Mouse (Mus musculus): ENCODE results near the gene Arf3. TPM values are rescaled to one million over a fixed set of nuclear protein-coding genes. Genes with fewer than 3 reads are reported as not detected.
A peak's percentile ranks its signal among the peaks of the same experiment; 100 is the strongest.

Arf3 gene
- total and polyA plus RNA-seq, 2 experiments from 2014 or later: 93.8 to 144 TPM

DNA sequence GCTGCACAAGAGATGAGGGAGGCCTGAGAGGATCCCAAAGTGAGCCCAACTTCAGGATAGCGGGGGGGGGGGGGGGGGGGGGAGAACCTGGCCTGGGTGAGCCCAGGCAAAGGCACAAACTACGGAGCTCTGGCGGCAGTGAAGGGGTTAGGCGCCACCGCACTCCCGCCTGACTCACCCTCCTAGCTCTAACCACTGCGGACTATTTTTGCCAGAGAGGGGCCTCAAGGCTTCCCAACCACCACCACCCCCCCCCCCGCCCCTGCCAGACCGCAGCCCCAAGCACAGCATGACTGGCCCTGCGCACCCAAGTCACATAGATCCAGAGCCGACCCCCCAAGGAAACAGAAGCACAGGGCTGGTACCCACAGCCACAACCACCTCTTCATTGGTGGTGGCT lies 15.8 kb upstream of the Arf3 start:
- Histone ChIP-seq H3K4me1 (ENCODE audit: insufficient read depth, low read length) (peaks cover 3% of the 10 kb centered on the region; the same call in 1 of the 2 replicates), H3K27me3 (ENCODE audit: insufficient read depth, low read length) (peaks cover 79% of the 10 kb centered on the region), H3K4me3 (ENCODE audit: low read depth, low read length) (no peak overlapping the region), H3K27ac (ENCODE audit: low read depth, low read length) (no peak overlapping the region), H3K9me3 (ENCODE audit: low read length) (no peaks in the 10 kb centered on the region), H3K9ac (replicated peaks; ENCODE audit: low read length, poor library complexity, severe bottlenecking) (no peak overlapping the region), H3K4me2 (ENCODE audit: low read depth, low read length, poor library complexity, severe bottlenecking) (no peak overlapping the region), H3K36me3 (ENCODE audit: insufficient read depth, low read length) (no peaks in the 10 kb centered on the region)
- WGBS: 3% methylated on average over 10 of the region's 11 CpGs
- ATAC-seq (ENCODE audit: low FRiP score) (no peak), DNase-seq (ENCODE audit: low spot score) (no peak)
- no peak for TF ChIP-seq CTCF (IDR thresholded peaks at IDR 0.05)

DNA sequence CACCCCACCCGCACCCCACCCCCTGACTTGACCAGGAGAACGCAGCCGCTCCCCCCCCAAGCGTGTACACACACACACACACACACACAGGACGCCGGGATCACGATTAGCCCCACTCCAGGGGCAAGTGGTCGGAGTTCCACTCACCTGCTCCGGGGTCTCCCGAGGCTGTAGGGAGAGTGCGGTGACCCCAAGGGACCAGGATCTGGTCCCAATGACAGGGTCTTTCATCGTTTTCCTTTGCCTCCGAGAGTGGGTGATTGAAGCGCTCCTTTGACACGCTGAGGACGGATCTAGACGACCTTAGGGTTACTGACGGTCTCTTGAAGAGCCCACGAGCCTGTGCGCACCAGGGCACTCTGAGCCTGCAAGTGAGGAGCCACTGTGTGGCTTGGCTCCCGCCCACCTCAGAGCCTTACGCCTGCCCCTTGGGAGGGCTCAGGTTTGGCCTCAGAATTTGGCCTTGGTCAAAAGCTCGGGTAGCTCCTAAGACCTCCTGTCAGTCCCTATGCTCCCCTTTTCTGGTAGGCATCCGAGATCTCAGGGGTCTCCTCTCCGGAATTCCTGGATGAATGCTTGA lies 15.3 kb upstream of the Arf3 start:
- no peak for ATAC-seq (ENCODE audit: low FRiP score)
- WGBS: under 1% methylated on average over 24 of the region's 25 CpGs
- H3K4me2 ChIP-seq (ENCODE audit: low read depth, low read length, poor library complexity, severe bottlenecking): peak overlapping the region; percentile 48
- H3K36me3 ChIP-seq (ENCODE audit: insufficient read depth, low read length): no peaks in the 10 kb centered on the region
- no peak for TF ChIP-seq CTCF (IDR thresholded peaks at IDR 0.05)
- H3K27ac ChIP-seq (ENCODE audit: low read depth, low read length): no peak overlapping the region
- peaks cover 3% of the 10 kb centered on the region; the same call in 1 of the 2 replicates for H3K4me1 ChIP-seq (ENCODE audit: insufficient read depth, low read length)
- H3K9ac ChIP-seq (replicated peaks; ENCODE audit: low read length, poor library complexity, severe bottlenecking): no peak overlapping the region
- DNase-seq (ENCODE audit: low spot score): no peak
- peaks cover 81% of the 10 kb centered on the region for H3K27me3 ChIP-seq (ENCODE audit: insufficient read depth, low read length)
- H3K9me3 ChIP-seq (ENCODE audit: low read length): no peaks in the 10 kb centered on the region
- peak overlapping the region; percentile 29 for H3K4me3 ChIP-seq (ENCODE audit: low read depth, low read length)

DNA sequence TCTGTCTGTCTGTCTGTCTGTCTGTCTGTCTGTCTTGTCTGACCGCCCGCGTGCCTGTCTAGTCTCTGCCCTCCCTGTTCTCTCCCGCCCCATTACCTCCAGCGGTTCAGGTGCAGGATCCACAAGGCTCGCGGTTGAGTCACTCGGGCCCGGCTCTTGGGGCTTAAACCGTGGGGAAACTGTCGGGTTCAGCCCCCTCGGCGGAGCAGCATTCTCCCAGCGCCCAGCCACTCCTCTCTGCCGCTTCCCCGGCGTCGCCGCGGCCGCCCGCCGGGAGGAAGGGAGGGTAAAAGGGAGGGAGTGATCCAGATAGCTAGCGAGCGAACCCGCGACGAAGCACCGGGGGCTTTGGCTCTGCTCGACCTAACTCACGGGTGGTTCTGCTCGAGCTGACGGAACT lies 14.7 kb upstream of the Arf3 start, which contains the start of gene Wnt10b:
Gene Wnt10b (minus strand): TSS at position 389 of the 400 bp plus-strand sequence.
- 1% methylated on average over 24 of the region's 33 CpGs for WGBS
- ATAC-seq (ENCODE audit: low FRiP score) (no peak), DNase-seq (ENCODE audit: low spot score) (no peak)
- Histone ChIP-seq H3K9me3 (ENCODE audit: low read length) (no peaks in the 10 kb centered on the region), H3K4me1 (ENCODE audit: insufficient read depth, low read length) (peaks cover 3% of the 10 kb centered on the region; the same call in 1 of the 2 replicates), H3K27ac (ENCODE audit: low read depth, low read length) (no peak within 1 kb of the TSS), H3K27me3 (ENCODE audit: insufficient read depth, low read length) (peaks cover 81% of the 10 kb centered on the region), H3K36me3 (ENCODE audit: insufficient read depth, low read length) (no peaks in the 10 kb centered on the region), H3K9ac (replicated peaks; ENCODE audit: low read length, poor library complexity, severe bottlenecking) (0 out of 2 replicates have a peak within 1 kb of the TSS, but pooled peaks have one; percentile 19), H3K4me2 (ENCODE audit: low read depth, low read length, poor library complexity, severe bottlenecking) (peak within 1 kb of the TSS; percentile 48), H3K4me3 (ENCODE audit: low read depth, low read length) (peak within 1 kb of the TSS; percentile 29)
- no peak for TF ChIP-seq CTCF (IDR thresholded peaks at IDR 0.05)

DNA sequence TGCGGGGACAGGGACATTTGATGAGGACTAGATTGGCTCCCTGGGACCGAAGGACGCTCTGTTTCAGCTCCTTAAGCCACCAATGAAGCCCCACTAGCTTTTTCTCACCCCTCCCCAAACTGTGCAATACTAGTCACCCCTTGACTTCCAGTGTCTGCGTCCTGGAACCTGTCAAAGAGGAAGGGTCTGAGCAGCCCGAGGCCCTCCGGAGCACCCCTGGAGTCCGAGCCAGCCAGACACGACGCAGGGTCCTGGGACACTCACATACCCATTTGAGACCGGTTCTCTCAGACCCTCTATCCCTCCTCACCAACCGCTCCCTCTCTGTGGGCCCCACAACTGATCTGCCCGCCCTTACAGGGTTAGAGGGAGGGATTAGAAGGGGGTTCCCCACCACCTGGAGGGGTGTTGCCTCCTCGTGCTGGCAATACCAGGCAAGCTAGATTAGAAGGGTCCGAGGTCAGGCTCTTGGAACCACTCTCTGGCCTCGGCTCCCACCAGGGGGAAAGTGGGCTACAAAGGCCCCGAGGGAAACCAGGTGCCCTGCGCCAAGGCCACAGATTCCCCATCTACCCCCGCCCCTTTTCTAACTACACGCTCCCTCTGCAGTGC lies 14.1 kb upstream of the Arf3 start:
- H3K9me3 ChIP-seq (ENCODE audit: low read length): no peaks in the 10 kb centered on the region
- no peak overlapping the region for H3K27ac ChIP-seq (ENCODE audit: low read depth, low read length)
- peaks cover 5% of the 10 kb centered on the region; the same call in 1 of the 2 replicates for H3K4me1 ChIP-seq (ENCODE audit: insufficient read depth, low read length)
- no peak for TF ChIP-seq CTCF (IDR thresholded peaks at IDR 0.05)
- WGBS: 5% methylated on average over 18 of the region's 19 CpGs
- H3K4me3 ChIP-seq (ENCODE audit: low read depth, low read length): no peak overlapping the region
- ATAC-seq (ENCODE audit: low FRiP score) (no peak), DNase-seq (ENCODE audit: low spot score) (no peak)
- peaks cover 86% of the 10 kb centered on the region for H3K27me3 ChIP-seq (ENCODE audit: insufficient read depth, low read length)
- no peak overlapping the region for H3K4me2 ChIP-seq (ENCODE audit: low read depth, low read length, poor library complexity, severe bottlenecking)
- no peaks in the 10 kb centered on the region for H3K36me3 ChIP-seq (ENCODE audit: insufficient read depth, low read length)
- no peak overlapping the region for H3K9ac ChIP-seq (replicated peaks; ENCODE audit: low read length, poor library complexity, severe bottlenecking)

DNA sequence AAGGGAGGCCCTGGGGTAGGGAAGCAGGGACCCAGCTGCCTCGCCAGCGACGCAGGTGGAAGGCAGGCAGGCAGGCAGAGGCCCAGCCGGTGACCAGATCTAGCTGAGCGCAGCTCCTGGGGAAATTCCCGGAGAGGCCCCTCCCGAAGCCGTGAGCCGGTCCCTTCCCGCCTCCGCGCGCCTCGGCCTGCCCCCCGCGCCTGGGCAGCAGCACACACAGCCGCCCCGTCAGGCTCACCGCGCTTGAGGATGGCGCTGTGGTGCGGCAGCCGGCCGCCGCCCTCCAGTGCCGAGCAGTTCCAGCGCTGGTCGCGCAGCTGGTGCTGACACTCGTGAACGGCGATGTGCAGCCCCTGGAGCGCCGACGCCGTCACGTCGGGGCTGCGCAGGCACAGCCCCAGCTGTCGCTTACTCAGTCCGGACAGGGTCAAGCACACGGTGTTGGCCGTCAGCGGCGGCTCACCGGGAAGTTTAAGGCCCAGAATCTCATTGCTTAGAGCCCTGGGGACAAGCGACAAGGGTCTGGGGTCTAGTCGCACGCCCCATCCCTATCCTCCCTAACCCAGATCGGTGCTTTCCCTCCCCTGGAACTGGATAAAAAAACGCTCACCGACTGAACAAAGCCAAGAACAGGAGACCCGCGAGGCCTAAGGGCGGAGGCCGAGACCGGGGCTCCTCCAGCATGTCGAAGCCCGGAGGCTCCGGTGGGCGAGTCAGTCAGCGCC lies 13.4 kb upstream of the Arf3 start:
- Histone ChIP-seq H3K36me3 (ENCODE audit: insufficient read depth, low read length) (no peaks in the 10 kb centered on the region), H3K9ac (replicated peaks; ENCODE audit: low read length, poor library complexity, severe bottlenecking) (no peak overlapping the region; the same call in 1 of the 2 replicates), H3K4me2 (ENCODE audit: low read depth, low read length, poor library complexity, severe bottlenecking) (peak overlapping the region; percentile 36; the same call in 1 of the 2 replicates), H3K9me3 (ENCODE audit: low read length) (no peaks in the 10 kb centered on the region), H3K27ac (ENCODE audit: low read depth, low read length) (no peak overlapping the region), H3K4me1 (ENCODE audit: insufficient read depth, low read length) (peaks cover 5% of the 10 kb centered on the region; the same call in 1 of the 2 replicates), H3K4me3 (ENCODE audit: low read depth, low read length) (peak overlapping the region; percentile 20), H3K27me3 (ENCODE audit: insufficient read depth, low read length) (peaks cover 82% of the 10 kb centered on the region)
- no peak for DNase-seq (ENCODE audit: low spot score)
- peak; percentile 27 for TF ChIP-seq CTCF (IDR thresholded peaks at IDR 0.05)
- ATAC-seq (ENCODE audit: low FRiP score): no peak
- under 1% methylated on average over 62 of the region's 62 CpGs for WGBS

Data from midbrain, postnatal 0 days (tissue).